Mouse (Mus musculus) hindbrain, embryonic 10.5 days (tissue): ENCODE data around the gene March6. TPM values are rescaled to one million over a fixed set of nuclear protein-coding genes. Genes with fewer than 3 reads are reported as not detected.

ENCODE experiments used
- DNase-seq: peaks from one replicate; pipeline ENCODE4 v3.0.0-alpha.2; 2017; ENCODE audit warnings: low spot score
- H3K27ac ChIP-seq: fragments of 300-500 bp; sonication (generic); 2 replicates; pipeline ENCODE4 v1.5.1; 2016; ENCODE audit warnings: mild to moderate bottlenecking, moderate library complexity
- H3K27me3 ChIP-seq: fragments of 300-500 bp; sonication (generic); 2 replicates; pipeline ENCODE4 v1.6.1; 2016; ENCODE audit warnings: mild to moderate bottlenecking; ENCODE audit not compliant: poor library complexity, insufficient read depth, severe bottlenecking
- H3K36me3 ChIP-seq: fragments of 300-500 bp; sonication (generic); 2 replicates; pipeline ENCODE4 v1.6.1; 2016; ENCODE audit warnings: mild to moderate bottlenecking, moderate library complexity
- H3K4me1 ChIP-seq: fragments of 300-500 bp; sonication (generic); replicated peaks from 2 replicates; pipeline ENCODE4 v1.6.1; 2016; ENCODE audit warnings: mild to moderate bottlenecking
- H3K4me3 ChIP-seq: fragments of 300-500 bp; sonication (generic); 2 replicates; pipeline ENCODE4 v1.5.1; 2016; ENCODE audit warnings: mild to moderate bottlenecking, moderate library complexity
- H3K9me3 ChIP-seq: fragments of 300-500 bp; sonication (generic); 2 replicates; pipeline ENCODE4 v1.6.1; 2016; ENCODE audit warnings: mild to moderate bottlenecking, moderate library complexity
- WGBS: fragments of 180-500 bp; shearing (Covaris S2); methylation state at CpG from one replicate; pipeline ENCODE4 v1.1.7; 2016; 5-methylcytosine and 5-hydroxymethylcytosine counted together
- polyA plus RNA-seq: library from polyadenylated mRNA; unstranded; fragments of >200 nt; fragmentation: Nextera tagmentation; extraction: Ambion mirVana; gene quantifications from 2 replicates; pipeline ENCODE4 v1.2.1, GENCODE M21; 2016

March6 gene
- polyA plus RNA-seq, 1 experiment from 2014 or later: 34.5 TPM

GRCm38 (mm10) chr15:31539643-31540512, 9.0 kb upstream of the March6 start:
- no peak for DNase-seq
- WGBS: 71% methylated on average over 9 of the region's 9 CpGs
- Histone ChIP-seq H3K36me3 (no peaks in the 10 kb centered on the region), H3K27ac (no peak overlapping the region), H3K4me3 (no peak overlapping the region), H3K4me1 (peaks cover 56% of the 10 kb centered on the region), H3K9me3 (0 out of 2 replicates have a peak, but pooled peaks cover 2% of the 10 kb centered on the region), H3K27me3 (0 out of 2 replicates have a peak, but pooled peaks cover 9% of the 10 kb centered on the region)

- H3K4me1 ChIP-seq: peaks cover 57% of the 10 kb centered on the region
- no peak overlapping the region for H3K4me3 ChIP-seq
- DNase-seq: no peak
- 0 out of 2 replicates have a peak, but pooled peaks cover 2% of the 10 kb centered on the region for H3K9me3 ChIP-seq
- 0 out of 2 replicates have a peak, but pooled peaks cover 9% of the 10 kb centered on the region for H3K27me3 ChIP-seq
- WGBS: 89% methylated on average over 3 of the region's 3 CpGs
- H3K27ac ChIP-seq: no peak overlapping the region
- H3K36me3 ChIP-seq: no peaks in the 10 kb centered on the region
Measured at GRCm38 (mm10) chr15:31538346-31538745, 7.5 kb upstream of the March6 start.

GRCm38 (mm10) chr15:31537706-31538105, 6.9 kb upstream of the March6 start:
- H3K36me3 ChIP-seq: no peaks in the 10 kb centered on the region
- no peak overlapping the region for H3K27ac ChIP-seq
- 91% methylated on average over 2 of the region's 2 CpGs for WGBS
- 0 out of 2 replicates have a peak, but pooled peaks cover 9% of the 10 kb centered on the region for H3K27me3 ChIP-seq
- H3K4me1 ChIP-seq: peaks cover 51% of the 10 kb centered on the region
- no peak overlapping the region for H3K4me3 ChIP-seq
- 0 out of 2 replicates have a peak, but pooled peaks cover 2% of the 10 kb centered on the region for H3K9me3 ChIP-seq
- no peak for DNase-seq

GRCm38 (mm10) chr15:31536051-31536737, 5.3 kb upstream of the March6 start:
- H3K4me3 ChIP-seq: peak overlapping the region; percentile 23
- H3K9me3 ChIP-seq: 0 out of 2 replicates have a peak, but pooled peaks cover 2% of the 10 kb centered on the region
- peak; percentile 82 for DNase-seq
- peak overlapping the region; percentile 83 for H3K27ac ChIP-seq
- H3K36me3 ChIP-seq: no peaks in the 10 kb centered on the region
- peaks cover 41% of the 10 kb centered on the region for H3K4me1 ChIP-seq
- H3K27me3 ChIP-seq: 0 out of 2 replicates have a peak, but pooled peaks cover 9% of the 10 kb centered on the region
- WGBS: 11% methylated on average over 7 of the region's 7 CpGs

- Histone ChIP-seq H3K9me3 (0 out of 2 replicates have a peak, but pooled peaks cover 2% of the 10 kb centered on the region), H3K27me3 (0 out of 2 replicates have a peak, but pooled peaks cover 9% of the 10 kb centered on the region), H3K4me1 (peaks cover 35% of the 10 kb centered on the region), H3K36me3 (no peaks in the 10 kb centered on the region), H3K4me3 (peak overlapping the region; percentile 23), H3K27ac (peak overlapping the region; percentile 83)
- 22% methylated on average over 8 of the region's 8 CpGs for whole genome bisulfite sequencing
- DNase-seq: no peak
Measured at GRCm38 (mm10) chr15:31535259-31535855, 4.5 kb upstream of the March6 start.

GRCm38 (mm10) chr15:31534421-31535258, 3.8 kb upstream of the March6 start:
- Histone ChIP-seq H3K4me1 (peaks cover 35% of the 10 kb centered on the region), H3K36me3 (no peaks in the 10 kb centered on the region), H3K4me3 (no peak overlapping the region), H3K27ac (peak overlapping the region; percentile 83), H3K9me3 (0 out of 2 replicates have a peak, but pooled peaks cover 2% of the 10 kb centered on the region), H3K27me3 (0 out of 2 replicates have a peak, but pooled peaks cover 9% of the 10 kb centered on the region)
- no peak for DNase-seq
- WGBS: 75% methylated on average over 7 of the region's 7 CpGs

- H3K27me3 ChIP-seq: 0 out of 2 replicates have a peak, but pooled peaks cover 4% of the 10 kb centered on the region
- no peak overlapping the region for H3K27ac ChIP-seq
- no peak for DNase-seq
- H3K4me1 ChIP-seq: peaks cover 46% of the 10 kb centered on the region
- H3K4me3 ChIP-seq: no peak overlapping the region
- no peaks in the 10 kb centered on the region for H3K36me3 ChIP-seq
- 0 out of 2 replicates have a peak, but pooled peaks cover 2% of the 10 kb centered on the region for H3K9me3 ChIP-seq
- WGBS: 81% methylated on average over 2 of the region's 2 CpGs
Measured at GRCm38 (mm10) chr15:31533529-31533928, 2.7 kb upstream of the March6 start.

GRCm38 (mm10) chr15:31532331-31533021, 1.6 kb upstream of the March6 start:
- Histone ChIP-seq H3K9me3 (peaks cover 6% of the 10 kb centered on the region; the same call in 1 of the 2 replicates), H3K27me3 (no peaks in the 10 kb centered on the region), H3K4me1 (peaks cover 46% of the 10 kb centered on the region), H3K36me3 (peaks cover 6% of the 10 kb centered on the region), H3K27ac (peak overlapping the region; percentile 97; the same call in 1 of the 2 replicates), H3K4me3 (no peak overlapping the region)
- DNase-seq: no peak
- WGBS: 98% methylated on average over 2 of the region's 2 CpGs

- WGBS: 30% methylated on average over 16 of the region's 16 CpGs
- H3K9me3 ChIP-seq: peaks cover 7% of the 10 kb centered on the region; the same call in 1 of the 2 replicates
Measured at GRCm38 (mm10) chr15:31531446-31532330, 835 bp upstream of the March6 start.

GRCm38 (mm10) chr15:31529811-31530658, 818 bp downstream of the March6 start:
- Histone ChIP-seq H3K27me3 (no peaks in the 10 kb centered on the region), H3K27ac (peak overlapping the region; percentile 97), H3K4me1 (peaks cover 22% of the 10 kb centered on the region), H3K36me3 (peaks cover 24% of the 10 kb centered on the region), H3K4me3 (peak overlapping the region; percentile 93), H3K9me3 (peaks cover 7% of the 10 kb centered on the region; the same call in 1 of the 2 replicates)
- under 1% methylated on average over 56 of the region's 56 CpGs for WGBS
- DNase-seq: peak; percentile 36

More at GRCm38 (mm10) chr15:31531446-31532330, 835 bp upstream of the March6 start:
- Histone ChIP-seq H3K27ac (peak overlapping the region; percentile 97), H3K4me3 (peak overlapping the region; percentile 93), H3K27me3 (no peaks in the 10 kb centered on the region), H3K36me3 (peaks cover 14% of the 10 kb centered on the region), H3K4me1 (peaks cover 38% of the 10 kb centered on the region)
- no peak for DNase-seq
